Mouse (Mus musculus) urinary bladder, postnatal 25 days (tissue): ENCODE data around the gene F13a1.

Source experiments
- DNase-seq: peaks from one replicate; pipeline ENCODE4 v3.0.0; 2022; ENCODE audit warnings: low spot score

Gene F13a1

DNA sequence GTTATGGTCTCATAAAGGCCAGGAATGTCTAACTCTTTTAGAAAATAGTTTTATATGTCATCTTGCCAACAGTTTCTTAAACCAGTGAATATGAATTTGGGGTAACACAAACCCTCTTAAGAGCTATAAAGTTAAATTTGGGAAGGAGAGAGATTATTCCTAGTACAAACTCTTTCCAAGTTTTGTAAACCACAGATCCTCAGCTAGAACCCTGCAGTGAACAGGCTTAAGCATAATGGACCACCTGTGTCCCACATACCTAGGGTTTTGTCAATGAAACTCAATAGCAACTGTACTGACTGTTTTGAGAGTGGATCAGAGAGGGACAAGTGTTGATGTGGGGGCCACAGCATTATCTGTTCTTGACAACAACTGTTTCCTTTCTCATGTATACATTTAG, 96.4 kb downstream of the F13a1 start:
- DNase-seq, result no peak

DNA sequence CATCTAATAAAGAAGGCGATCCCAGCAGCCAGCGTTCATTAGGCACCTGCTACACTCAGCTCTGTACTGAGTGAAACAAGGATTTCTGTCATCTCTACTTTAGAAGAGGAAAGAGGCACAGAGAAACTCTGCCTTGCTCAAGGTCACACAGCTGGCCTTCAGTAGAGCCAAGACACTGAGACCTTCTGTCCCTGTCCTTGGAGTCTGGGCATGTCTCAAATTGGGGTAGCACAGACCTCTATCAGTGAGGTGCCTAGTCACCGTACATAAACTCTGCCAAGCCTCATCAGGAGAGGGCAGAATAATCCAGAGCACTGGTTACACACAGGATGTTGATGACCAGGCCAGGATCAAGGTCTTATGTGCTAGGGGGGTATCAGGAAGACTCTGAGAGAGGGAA, 108.2 kb downstream of the F13a1 start:
- DNase-seq, result no peak

GRCm38 (mm10) chr13:36932066-36932465, 118.0 kb downstream of the F13a1 start:
- no peak for DNase-seq

- DNase-seq, result no peak
Measured at GRCm38 (mm10) chr13:36919737-36920136, 130.3 kb downstream of the F13a1 start.

- no peak for DNase-seq
Measured at GRCm38 (mm10) chr13:36903885-36904284, 146.2 kb downstream of the F13a1 start.

GRCm38 (mm10) chr13:36903447-36903846, 146.6 kb downstream of the F13a1 start:
- no peak for DNase-seq

GRCm38 (mm10) chr13:36901603-36902002, 148.4 kb downstream of the F13a1 start:
- DNase-seq, result no peak

DNA sequence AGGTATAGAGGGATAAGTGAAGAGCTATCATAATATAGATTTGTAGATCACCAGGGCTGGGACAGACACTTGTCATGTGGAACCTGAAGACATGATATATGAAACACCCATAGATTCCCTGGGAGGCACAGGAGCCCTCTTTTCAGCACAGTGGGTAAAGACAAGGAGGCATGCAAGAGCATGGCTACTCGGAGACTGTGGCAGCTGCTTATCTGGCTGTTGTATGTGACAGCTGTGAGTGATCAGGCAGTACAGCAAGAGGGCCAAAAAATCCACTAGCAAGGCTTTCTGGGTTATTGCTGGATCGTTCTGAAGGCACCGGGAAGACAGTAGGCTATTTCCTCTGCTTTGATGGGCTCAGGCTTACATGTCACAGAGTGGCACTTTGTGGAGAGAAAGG, 149.0 kb downstream of the F13a1 start:
- no peak for DNase-seq

DNA sequence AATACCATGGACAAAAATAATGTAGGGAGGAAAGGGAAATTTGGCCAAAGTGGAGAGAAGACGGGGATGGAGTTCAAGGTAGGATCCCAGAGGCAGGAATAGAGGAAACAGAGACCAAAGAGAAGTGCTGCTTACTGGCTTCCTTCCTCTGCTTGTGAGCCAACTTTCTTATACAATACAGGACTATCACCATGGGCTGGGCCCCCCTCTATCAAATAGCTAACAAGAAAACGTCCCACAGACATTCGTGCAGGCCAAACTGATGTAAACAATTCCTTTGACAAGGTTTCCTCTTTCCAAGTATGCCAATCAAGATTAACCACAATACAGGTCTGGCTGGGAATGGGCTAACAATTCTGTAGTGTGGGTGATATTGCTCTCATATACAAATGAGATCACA, 154.0 kb downstream of the F13a1 start:
- no peak for DNase-seq

DNA sequence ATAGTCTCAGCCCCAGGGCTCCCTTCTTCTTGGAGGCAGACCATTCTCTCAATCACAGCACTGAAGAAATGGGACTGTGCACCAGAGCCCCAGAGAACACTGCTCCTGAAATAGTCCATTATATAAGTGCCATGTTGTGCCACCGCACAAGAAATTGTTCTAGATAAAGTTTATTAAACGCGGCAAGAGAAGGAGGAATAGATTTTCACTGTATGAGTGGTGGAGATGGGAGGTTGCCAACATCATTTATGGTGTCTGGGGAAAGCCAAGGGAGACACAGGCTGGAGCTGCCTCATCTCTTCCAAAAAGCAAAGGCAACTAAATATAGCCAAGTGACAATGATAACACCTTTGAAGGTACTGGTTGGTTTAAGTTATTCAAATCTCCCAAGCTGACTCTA, 156.3 kb downstream of the F13a1 start:
- no peak for DNase-seq

- DNase-seq, result no peak
Measured at GRCm38 (mm10) chr13:36892216-36892615, 157.8 kb downstream of the F13a1 start.

- DNase-seq, result no peak
Measured at GRCm38 (mm10) chr13:36885973-36886372, 164.1 kb downstream of the F13a1 start.

GRCm38 (mm10) chr13:36839111-36839510, 210.9 kb downstream of the F13a1 start:
- no peak for DNase-seq
